Mouse (Mus musculus) skeletal muscle tissue, adult 2 months (tissue): Measurements from ENCODE around the gene Crebl2.

Experiments used
- DNase-seq: peaks from one replicate; pipeline ENCODE4 v3.0.0-alpha.2; 2012; ENCODE audit warnings: low read depth, low spot score

Gene Crebl2

GRCm38 (mm10) chr6:134905811-134906210 is 75.9 kb downstream of the Crebl2 start:
- DNase-seq, result no peak
